Mouse (Mus musculus): ENCODE data around the gene Tmem107.
"Not testable (repeated sequence)": the region's sequence is repeated elsewhere in the genome, so short reads cannot be mapped to it uniquely, and the experiment has no call there.

Tmem107 gene

GRCm38 (mm10) chr11:69093856-69094255 lies 23.2 kb downstream of the Tmem107 start:
- not testable (repeated sequence) for DNase-seq (ENCODE audit: low read depth, low spot score)

- peak; percentile 99 for DNase-seq (ENCODE audit: low read depth, low spot score)
Observed at GRCm38 (mm10) chr11:69094697-69095429, 24.3 kb downstream of the Tmem107 start, which contains the start of gene Per1. Per1 (plus strand) TSS chr11:69095217.

GRCm38 (mm10) chr11:69095511-69096231 lies 25.1 kb downstream of the Tmem107 start:
- no peak for DNase-seq (ENCODE audit: low read depth, low spot score)

GRCm38 (mm10) chr11:69096360-69096986 lies 25.9 kb downstream of the Tmem107 start:
- DNase-seq (ENCODE audit: low read depth, low spot score) = no peak

- peak; percentile 76 for DNase-seq (ENCODE audit: low read depth, low spot score)
Observed at GRCm38 (mm10) chr11:69096987-69097900, 26.6 kb downstream of the Tmem107 start.

GRCm38 (mm10) chr11:69098039-69098761 lies 27.6 kb downstream of the Tmem107 start:
- no peak for DNase-seq (ENCODE audit: low read depth, low spot score)

GRCm38 (mm10) chr11:69098762-69099091 lies 28.1 kb downstream of the Tmem107 start:
- peak; percentile 90 for DNase-seq (ENCODE audit: low read depth, low spot score)

- DNase-seq (ENCODE audit: low read depth, low spot score) = no peak
Observed at GRCm38 (mm10) chr11:69099177-69099914, 28.7 kb downstream of the Tmem107 start.

GRCm38 (mm10) chr11:69099915-69100345 lies 29.3 kb downstream of the Tmem107 start:
- peak; percentile 82 for DNase-seq (ENCODE audit: low read depth, low spot score)

- no peak for DNase-seq (ENCODE audit: low read depth, low spot score)
Observed at GRCm38 (mm10) chr11:69100639-69101360, 30.2 kb downstream of the Tmem107 start.

GRCm38 (mm10) chr11:69101604-69102402 lies 31.2 kb downstream of the Tmem107 start:
- DNase-seq (ENCODE audit: low read depth, low spot score) = no peak

GRCm38 (mm10) chr11:69102403-69102725 lies 31.8 kb downstream of the Tmem107 start:
- no peak for DNase-seq (ENCODE audit: low read depth, low spot score)

GRCm38 (mm10) chr11:69103121-69103520 lies 32.5 kb downstream of the Tmem107 start:
- no peak for DNase-seq (ENCODE audit: low read depth, low spot score)

GRCm38 (mm10) chr11:69103531-69104435 lies 33.2 kb downstream of the Tmem107 start:
- no peak for DNase-seq (ENCODE audit: low read depth, low spot score)

- no peak for DNase-seq (ENCODE audit: low read depth, low spot score)
Observed at GRCm38 (mm10) chr11:69104487-69104886, 33.9 kb downstream of the Tmem107 start.

GRCm38 (mm10) chr11:69105227-69105626 lies 34.6 kb downstream of the Tmem107 start:
- DNase-seq (ENCODE audit: low read depth, low spot score) = no peak

- DNase-seq (ENCODE audit: low read depth, low spot score) = no peak
Observed at GRCm38 (mm10) chr11:69105796-69106195, 35.2 kb downstream of the Tmem107 start.

- no peak for DNase-seq (ENCODE audit: low read depth, low spot score)
Observed at GRCm38 (mm10) chr11:69106299-69106698, 35.7 kb downstream of the Tmem107 start.

Measured in forelimb bud, embryonic 11.5 days (tissue).